Mouse (Mus musculus): Measurements from ENCODE around the gene Smg7.

DNA sequence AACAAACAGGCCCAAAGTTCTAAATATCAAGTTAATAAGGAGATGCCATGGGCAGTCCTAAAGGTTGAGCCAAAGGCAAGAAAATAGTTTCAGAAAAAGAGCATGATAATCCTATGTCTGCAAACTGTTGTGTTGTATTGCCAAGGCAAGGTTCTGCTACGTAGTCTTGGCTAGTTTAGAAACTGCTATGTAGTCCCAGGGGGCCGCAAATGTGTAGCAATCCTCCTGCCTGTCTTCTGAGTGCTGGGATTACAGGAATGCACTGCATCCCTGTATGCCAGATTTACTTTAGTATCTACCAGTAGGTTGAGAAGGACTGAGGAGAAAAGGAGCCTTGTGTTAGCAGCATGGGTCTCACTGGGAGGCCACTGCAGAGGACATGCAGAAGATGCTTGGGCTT is 55.6 kb downstream of the Smg7 start:
- TF ChIP-seq POLR2A (IDR thresholded peaks at IDR 0.05; ENCODE audit: control insufficient read depth, extremely low read depth, insufficient read depth, low read length, poor library complexity) (no peak), CTCF (IDR thresholded peaks at IDR 0.05; ENCODE audit: borderline replicate concordance, control insufficient read depth, extremely low read depth, insufficient read depth, low read length, poor library complexity) (no peak)

All from thymus, adult 2 months (tissue).